Mouse (Mus musculus) cerebellum, adult 9-10 months (tissue): ENCODE measurements around the gene Nus1.

Experiments
- DNase-seq: peaks from one replicate; pipeline ENCODE4 v3.0.0; 2022

Gene Nus1

GRCm38 (mm10) chr10:52417299-52417997 is at the start of gene Nus1:
Gene Nus1, plus strand, starts transcription at chr10:52417547.
- peak; percentile 99 for DNase-seq

GRCm38 (mm10) chr10:52368376-52368775 is 49.0 kb upstream of the Nus1 start:
- DNase-seq: peak; percentile 72

- DNase-seq: no peak
Measured at GRCm38 (mm10) chr10:52373834-52374233, 43.5 kb upstream of the Nus1 start.

GRCm38 (mm10) chr10:52374651-52375050 is 42.7 kb upstream of the Nus1 start:
- no peak for DNase-seq

- DNase-seq: no peak
Measured at GRCm38 (mm10) chr10:52376422-52376821, 40.9 kb upstream of the Nus1 start.

GRCm38 (mm10) chr10:52377813-52378212 is 39.5 kb upstream of the Nus1 start:
- DNase-seq: no peak

- no peak for DNase-seq
Measured at GRCm38 (mm10) chr10:52381321-52381801, 36.0 kb upstream of the Nus1 start.

GRCm38 (mm10) chr10:52381845-52382591 is 35.3 kb upstream of the Nus1 start, which contains the start of gene Gopc:
Gene Gopc, minus strand, starts transcription at chr10:52382124.
- DNase-seq: peak; percentile 98

- no peak for DNase-seq
Measured at GRCm38 (mm10) chr10:52383022-52383421, 34.3 kb upstream of the Nus1 start.

GRCm38 (mm10) chr10:52383522-52383921 is 33.8 kb upstream of the Nus1 start:
- no peak for DNase-seq

- DNase-seq: peak; percentile 77
Measured at GRCm38 (mm10) chr10:52384823-52385610, 32.3 kb upstream of the Nus1 start.

- DNase-seq: no peak
Measured at GRCm38 (mm10) chr10:52387192-52387591, 30.2 kb upstream of the Nus1 start.

GRCm38 (mm10) chr10:52388922-52389430 is 28.4 kb upstream of the Nus1 start, which contains the start of gene Nepn:
Gene Nepn, plus strand, starts transcription at chr10:52388972.
- no peak for DNase-seq

- DNase-seq: no peak
Measured at GRCm38 (mm10) chr10:52389438-52389837, 27.9 kb upstream of the Nus1 start.

GRCm38 (mm10) chr10:52391208-52391607 is 26.1 kb upstream of the Nus1 start:
- DNase-seq: no peak

- no peak for DNase-seq
Measured at GRCm38 (mm10) chr10:52396647-52397046, 20.7 kb upstream of the Nus1 start.

- no peak for DNase-seq
Measured at GRCm38 (mm10) chr10:52398715-52399114, 18.6 kb upstream of the Nus1 start.

GRCm38 (mm10) chr10:52399722-52400121 is 17.6 kb upstream of the Nus1 start:
- DNase-seq: no peak

GRCm38 (mm10) chr10:52405160-52405559 is 12.2 kb upstream of the Nus1 start:
- DNase-seq: no peak

- no peak for DNase-seq
Measured at GRCm38 (mm10) chr10:52407526-52407925, 9.8 kb upstream of the Nus1 start.

GRCm38 (mm10) chr10:52415020-52415419 is 2.3 kb upstream of the Nus1 start:
- DNase-seq: no peak

- peak; percentile 36 for DNase-seq
Measured at GRCm38 (mm10) chr10:52416458-52416857, 889 bp upstream of the Nus1 start.
